Comparison of ENCODE assay signal across 10 mouse cellular contexts in genomic region chr12:53246181-53246580, GRCm38 (mm10). TPM values are rescaled to one million over a fixed set of nuclear protein-coding genes. Genes with fewer than 3 reads are reported as not detected.
A peak's percentile ranks its signal among the peaks of the same experiment; 100 is the strongest.
DNase-seq lines count a peak whose midpoint lies in the region; ATAC-seq and TF ChIP-seq lines count a peak whose summit lies in the region.
"Had no signal": no experiment of that assay in that cellular context is flagged by ENCODE, and none has a peak within 500 bp of the region (broad histone marks: within the 10 kb centered on the region; RNA-seq: fewer than 3 reads in every experiment).

No protein-coding gene starts in this region.

- no peak overlapping the region for H3K27ac ChIP-seq in kidney, embryonic 14.5 days (ENCODE audit: low read depth, low read length)
- no peak overlapping the region for H3K27ac ChIP-seq in embryonic facial prominence, embryonic 13.5 days
- H3K27ac ChIP-seq in hindbrain, postnatal 0 days = no peak overlapping the region
- H3K27ac ChIP-seq in midbrain, embryonic 15.5 days = 0 out of 2 replicates have a peak overlapping the region, but pooled peaks have one; percentile 89

- no peaks in the 10 kb centered on the region for H3K36me3 ChIP-seq in kidney, embryonic 14.5 days (ENCODE audit: control insufficient read depth, insufficient read depth, low read length)
- no peaks in the 10 kb centered on the region for H3K36me3 ChIP-seq in embryonic facial prominence, embryonic 13.5 days
- H3K36me3 ChIP-seq in hindbrain, postnatal 0 days (ENCODE audit: insufficient read depth, low read length) = no peaks in the 10 kb centered on the region
- H3K36me3 ChIP-seq in midbrain, embryonic 15.5 days (replicated peaks) = no peaks in the 10 kb centered on the region

- H3K27me3 ChIP-seq in kidney, embryonic 14.5 days (ENCODE audit: control insufficient read depth, insufficient read depth, low read length) = peaks cover 78% of the 10 kb centered on the region
- peaks cover 79% of the 10 kb centered on the region for H3K27me3 ChIP-seq in embryonic facial prominence, embryonic 13.5 days
- H3K27me3 ChIP-seq in hindbrain, postnatal 0 days (ENCODE audit: insufficient read depth, low read length) = no peaks in the 10 kb centered on the region
- H3K27me3 ChIP-seq in midbrain, embryonic 15.5 days (replicated peaks) = 0 out of 2 replicates have a peak, but pooled peaks cover 4% of the 10 kb centered on the region
- H3K27me3 ChIP-seq: CH12.LX had no signal

- no peak for ATAC-seq in kidney, embryonic 14.5 days (ENCODE audit: low FRiP score, low TSS enrichment)
- ATAC-seq in embryonic facial prominence, embryonic 13.5 days (ENCODE audit: insufficient number of reproducible peaks, insufficient read depth, low FRiP score, low TSS enrichment, low read depth) = no peak
- ATAC-seq in hindbrain, postnatal 0 days = no peak
- ATAC-seq in midbrain, embryonic 15.5 days (replicated peaks) = no peak

- DNase-seq in kidney, postnatal 4 days = no peak
- no peak for DNase-seq in hindbrain, postnatal 0 days (ENCODE audit: low spot score)
- no peak for DNase-seq in T-cell, adult 2 months (ENCODE audit: low spot score)
- no peak for DNase-seq in gastrocnemius, postnatal 36 days
- no peak for DNase-seq in frontal cortex, postnatal 25 days (ENCODE audit: low spot score in 2 of 2)
- DNase-seq: thymus, postnatal 36 days had no signal

- peaks cover 8% of the 10 kb centered on the region; the same call in 1 of the 2 replicates for H3K4me1 ChIP-seq in kidney, embryonic 14.5 days (ENCODE audit: control insufficient read depth, insufficient read depth, low read length)
- peaks cover 30% of the 10 kb centered on the region for H3K4me1 ChIP-seq in embryonic facial prominence, embryonic 13.5 days
- H3K4me1 ChIP-seq in hindbrain, postnatal 0 days (ENCODE audit: insufficient read depth, low read length) = peaks cover 11% of the 10 kb centered on the region
- H3K4me1 ChIP-seq in midbrain, embryonic 15.5 days = peaks cover 34% of the 10 kb centered on the region

- peak overlapping the region; percentile 74 for H3K4me2 ChIP-seq in kidney, embryonic 14.5 days (replicated peaks; ENCODE audit: low read depth, low read length)
- H3K4me2 ChIP-seq in embryonic facial prominence, embryonic 13.5 days = peak overlapping the region; percentile 93
- H3K4me2 ChIP-seq in hindbrain, postnatal 0 days (ENCODE audit: low read depth, low read length) = peak overlapping the region; percentile 68
- peak overlapping the region; percentile 92 for H3K4me2 ChIP-seq in midbrain, embryonic 15.5 days

- no peak overlapping the region for H3K9ac ChIP-seq in kidney, embryonic 14.5 days (ENCODE audit: low read depth, low read length)
- H3K9ac ChIP-seq in embryonic facial prominence, embryonic 13.5 days = peak overlapping the region; percentile 69; the same call in 1 of the 2 replicates
- H3K9ac ChIP-seq in hindbrain, postnatal 0 days (replicated peaks; ENCODE audit: low read length) = peak overlapping the region; percentile 34; the same call in 1 of the 2 replicates
- peak overlapping the region; percentile 47 for H3K9ac ChIP-seq in midbrain, embryonic 15.5 days

- TF ChIP-seq CTCF in hindbrain, postnatal 0 days (IDR thresholded peaks at IDR 0.05; ENCODE audit: low read depth) = 0 out of 2 replicates have a peak, but pooled peaks have one; percentile 0

- intact Hi-C loops in gastrocnemius, postnatal 36 days (cut with DNase I) = no loop called here

- WGBS in kidney, embryonic 14.5 days = under 1% methylated on average over 12 of the region's 12 CpGs
- WGBS in embryonic facial prominence, embryonic 13.5 days = 1% methylated on average over 12 of the region's 12 CpGs
- WGBS in hindbrain, postnatal 0 days = 4% methylated on average over 12 of the region's 12 CpGs
- WGBS in midbrain, embryonic 15.5 days = 1% methylated on average over 12 of the region's 12 CpGs

- H3K9me3 ChIP-seq in kidney, embryonic 14.5 days (ENCODE audit: control insufficient read depth, low read length) = no peaks in the 10 kb centered on the region
- H3K9me3 ChIP-seq in embryonic facial prominence, embryonic 13.5 days = no peaks in the 10 kb centered on the region
- H3K9me3 ChIP-seq in hindbrain, postnatal 0 days (ENCODE audit: low read length) = no peaks in the 10 kb centered on the region
- H3K9me3 ChIP-seq in midbrain, embryonic 15.5 days = no peaks in the 10 kb centered on the region

- peak overlapping the region; percentile 44 for H3K4me3 ChIP-seq in kidney, embryonic 14.5 days (ENCODE audit: low read length)
- peak overlapping the region; percentile 51 for H3K4me3 ChIP-seq in embryonic facial prominence, embryonic 13.5 days
- H3K4me3 ChIP-seq in hindbrain, postnatal 0 days (ENCODE audit: low read length) = peak overlapping the region; percentile 82
- H3K4me3 ChIP-seq in midbrain, embryonic 15.5 days = peak overlapping the region; percentile 75

RNA-seq across cellular contexts. Expression of gene Npas3, which starts 2.3 kb away (rescaled TPM):
- 1.1 and 3.2 TPM in 2 replicates for polyA plus RNA-seq in kidney, embryonic 14.5 days (2014; fragmentation: Nextera tagmentation; extraction: Ambion mirVana)
- 4.3 and 6.2 TPM in 2 replicates for polyA plus RNA-seq in embryonic facial prominence, embryonic 13.5 days (2015; fragmentation: Nextera tagmentation; extraction: Ambion mirVana)
- 53.8 and 61.9 TPM in 2 replicates for total RNA-seq in hindbrain, postnatal 0 days (2014; rRNA removed)
- 28.0 and 30.3 TPM in 2 replicates for polyA plus RNA-seq in hindbrain, postnatal 0 days (2015; fragmentation: Nextera tagmentation; extraction: Ambion mirVana)
- 28.3 and 31.3 TPM in 2 replicates for polyA plus RNA-seq in midbrain, embryonic 15.5 days (2015; fragmentation: Nextera tagmentation; extraction: Ambion mirVana)
- under 1 TPM; 0.15 to 0.20 TPM for total RNA-seq in gastrocnemius, postnatal 36 days (2021)
